Mouse (Mus musculus) kidney, embryonic 14.5 days (tissue): Measurements from ENCODE around the gene Cxcr4. TPM values are rescaled to one million over a fixed set of nuclear protein-coding genes. Genes with fewer than 3 reads are reported as not detected.

ENCODE experiments used
- ATAC-seq: fragments of 200-750 bp; cut with Nextera tagmentation; 2 replicates; pipeline ENCODE4 v1.8.0; 2017; ENCODE audit warnings: moderate number of reproducible peaks, mild to moderate bottlenecking, moderate TSS enrichment, moderate library complexity; ENCODE audit not compliant: low FRiP score, low TSS enrichment
- H3K27ac ChIP-seq: fragments of 300-500 bp; sonication (generic); 2 replicates; pipeline ENCODE4 v1.5.1; 2014; ENCODE audit warnings: low read depth, mild to moderate bottlenecking, low read length, moderate library complexity, mixed read lengths
- H3K27me3 ChIP-seq: fragments of 300-500 bp; sonication (generic); 2 replicates; pipeline ENCODE4 v1.6.1; 2014; ENCODE audit warnings: mild to moderate bottlenecking, low read length; ENCODE audit not compliant: control insufficient read depth, insufficient read depth
- H3K36me3 ChIP-seq: fragments of 300-500 bp; sonication (generic); 2 replicates; pipeline ENCODE4 v1.6.1; 2014; ENCODE audit warnings: low read length, mixed read lengths; ENCODE audit not compliant: control insufficient read depth, insufficient read depth
- H3K4me1 ChIP-seq: fragments of 300-500 bp; sonication (generic); 2 replicates; pipeline ENCODE4 v1.6.1; 2014; ENCODE audit warnings: low read length, mixed read lengths; ENCODE audit not compliant: control insufficient read depth, insufficient read depth
- H3K4me2 ChIP-seq: fragments of 300-500 bp; sonication (generic); replicated peaks from 2 replicates; pipeline ENCODE4 v1.6.1; 2014; ENCODE audit warnings: low read depth, mild to moderate bottlenecking, low read length
- H3K4me3 ChIP-seq: fragments of 300-500 bp; sonication (generic); 2 replicates; pipeline ENCODE4 v1.5.1; 2014; ENCODE audit warnings: mild to moderate bottlenecking, low read length
- H3K9ac ChIP-seq: fragments of 300-500 bp; sonication (generic); 2 replicates; pipeline ENCODE4 v1.6.1; 2014; ENCODE audit warnings: low read depth, mild to moderate bottlenecking, low read length, moderate library complexity
- H3K9me3 ChIP-seq: fragments of 300-500 bp; sonication (generic); 2 replicates; pipeline ENCODE4 v1.6.1; 2016; ENCODE audit warnings: low read length; ENCODE audit not compliant: control insufficient read depth
- WGBS: fragments of 180-500 bp; shearing (Covaris S2); extraction: QIAGEN DNeasy Blood & Tissue Kit; methylation state at CpG from one replicate; pipeline ENCODE4 v1.1.7; 2014; 5-methylcytosine and 5-hydroxymethylcytosine counted together
- polyA plus RNA-seq: library from polyadenylated mRNA; unstranded; fragments of >200 nt; fragmentation: Nextera tagmentation; extraction: Ambion mirVana; gene quantifications from 2 replicates; pipeline ENCODE4 v1.2.1, GENCODE M21; 2014

Gene Cxcr4
- 10.7 and 13.8 TPM in 2 replicates for polyA plus RNA-seq

DNA sequence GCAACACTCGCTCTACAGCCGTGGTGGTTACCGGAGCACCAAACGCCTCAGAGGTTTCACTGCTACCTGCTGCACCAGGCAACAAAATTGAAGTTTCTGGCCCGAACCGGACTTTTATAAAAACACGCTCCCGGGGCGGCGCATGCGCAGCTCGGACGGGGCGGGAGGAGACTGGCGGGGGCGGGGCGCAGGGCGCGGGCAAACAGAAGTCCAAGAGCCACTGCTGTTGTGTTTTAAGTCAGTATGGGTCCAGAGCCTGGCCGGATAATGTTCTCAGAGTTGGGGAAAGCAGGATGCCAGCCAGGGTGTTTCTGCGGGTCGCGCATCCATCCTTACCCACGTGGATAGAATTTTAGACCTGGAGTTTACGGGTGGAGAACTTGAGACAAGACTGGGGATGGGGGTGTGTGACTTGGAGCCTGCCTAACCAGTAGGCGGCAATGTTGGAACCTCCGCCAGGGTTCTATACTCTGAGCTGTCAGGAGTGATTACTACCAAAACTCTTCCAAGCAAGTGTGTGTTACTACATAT, at the start of gene Cxcr4:
Gene Cxcr4, minus strand, starts transcription at position 83 of the 531 bp plus-strand sequence.
- peak within 1 kb of the TSS; percentile 67 for H3K4me3 ChIP-seq
- peak within 1 kb of the TSS; percentile 85 for H3K4me2 ChIP-seq
- WGBS = under 1% methylated on average over 27 of the region's 27 CpGs
- peak within 1 kb of the TSS; percentile 59; the same call in 1 of the 2 replicates for H3K27ac ChIP-seq
- peaks cover 17% of the 10 kb centered on the region; the same call in 1 of the 2 replicates for H3K36me3 ChIP-seq
- H3K9ac ChIP-seq = peak within 1 kb of the TSS; percentile 70
- ATAC-seq = peak; percentile 81
- no peaks in the 10 kb centered on the region for H3K27me3 ChIP-seq
- peaks cover 11% of the 10 kb centered on the region; the same call in 1 of the 2 replicates for H3K4me1 ChIP-seq
- no peaks in the 10 kb centered on the region for H3K9me3 ChIP-seq

DNA sequence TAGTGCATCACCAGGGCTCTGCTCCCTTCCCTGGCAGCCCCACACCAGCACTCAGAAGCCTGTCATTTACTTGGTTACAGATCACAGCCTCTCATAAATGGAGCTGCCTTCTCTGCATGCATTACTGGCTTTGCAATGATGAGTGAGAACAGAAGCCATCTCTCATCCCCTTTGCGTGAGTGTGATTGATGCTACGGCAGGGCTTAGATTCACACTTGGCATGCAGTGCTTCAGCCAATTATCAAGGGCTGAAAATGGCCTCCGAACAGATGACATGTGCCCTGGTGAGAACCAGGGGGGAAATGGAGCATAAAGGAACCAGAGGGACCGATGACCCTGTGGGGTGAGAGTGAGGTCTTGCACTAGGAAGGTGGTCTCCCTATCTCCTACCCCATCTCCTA, 47.6 kb upstream of the Cxcr4 start:
- Histone ChIP-seq H3K36me3 (no peaks in the 10 kb centered on the region), H3K9ac (no peak overlapping the region), H3K9me3 (no peaks in the 10 kb centered on the region), H3K27ac (no peak overlapping the region), H3K4me3 (no peak overlapping the region), H3K27me3 (no peaks in the 10 kb centered on the region), H3K4me2 (no peak overlapping the region), H3K4me1 (peaks cover 14% of the 10 kb centered on the region; the same call in 1 of the 2 replicates)
- 19% methylated on average over 4 of the region's 4 CpGs for WGBS
- ATAC-seq = 0 out of 2 replicates have a peak, but pooled peaks have one; percentile 13

DNA sequence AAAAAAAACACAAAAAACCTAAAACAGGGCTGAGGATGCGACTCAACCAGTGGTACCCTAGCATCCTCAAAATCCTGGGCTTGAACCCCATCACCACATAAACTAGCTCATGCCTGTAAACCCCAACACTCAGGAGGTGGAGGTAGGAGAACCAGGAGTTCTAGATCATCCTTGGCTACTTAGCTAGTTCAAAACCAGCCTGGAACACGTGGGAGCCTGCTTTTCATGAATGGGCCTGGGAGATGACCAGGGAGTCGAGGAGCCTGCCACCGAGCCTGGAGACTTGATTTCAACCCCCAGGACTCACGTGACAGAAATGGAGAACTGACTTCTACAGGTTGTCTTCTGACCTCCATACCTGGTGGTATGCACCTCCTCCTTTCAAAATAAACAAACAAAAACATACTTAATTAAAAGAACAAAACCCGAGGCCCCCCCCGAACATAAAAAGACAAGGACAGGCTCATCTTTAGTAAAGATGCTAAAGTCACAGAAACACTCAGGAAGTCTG, 45.2 kb upstream of the Cxcr4 start:
- Histone ChIP-seq H3K4me1 (no peaks in the 10 kb centered on the region; the same call in 1 of the 2 replicates), H3K36me3 (no peaks in the 10 kb centered on the region), H3K9ac (no peak overlapping the region), H3K9me3 (no peaks in the 10 kb centered on the region), H3K4me2 (no peak overlapping the region), H3K27ac (no peak overlapping the region), H3K4me3 (no peak overlapping the region), H3K27me3 (no peaks in the 10 kb centered on the region)
- ATAC-seq = no peak
- WGBS = 80% methylated on average over 7 of the region's 7 CpGs

DNA sequence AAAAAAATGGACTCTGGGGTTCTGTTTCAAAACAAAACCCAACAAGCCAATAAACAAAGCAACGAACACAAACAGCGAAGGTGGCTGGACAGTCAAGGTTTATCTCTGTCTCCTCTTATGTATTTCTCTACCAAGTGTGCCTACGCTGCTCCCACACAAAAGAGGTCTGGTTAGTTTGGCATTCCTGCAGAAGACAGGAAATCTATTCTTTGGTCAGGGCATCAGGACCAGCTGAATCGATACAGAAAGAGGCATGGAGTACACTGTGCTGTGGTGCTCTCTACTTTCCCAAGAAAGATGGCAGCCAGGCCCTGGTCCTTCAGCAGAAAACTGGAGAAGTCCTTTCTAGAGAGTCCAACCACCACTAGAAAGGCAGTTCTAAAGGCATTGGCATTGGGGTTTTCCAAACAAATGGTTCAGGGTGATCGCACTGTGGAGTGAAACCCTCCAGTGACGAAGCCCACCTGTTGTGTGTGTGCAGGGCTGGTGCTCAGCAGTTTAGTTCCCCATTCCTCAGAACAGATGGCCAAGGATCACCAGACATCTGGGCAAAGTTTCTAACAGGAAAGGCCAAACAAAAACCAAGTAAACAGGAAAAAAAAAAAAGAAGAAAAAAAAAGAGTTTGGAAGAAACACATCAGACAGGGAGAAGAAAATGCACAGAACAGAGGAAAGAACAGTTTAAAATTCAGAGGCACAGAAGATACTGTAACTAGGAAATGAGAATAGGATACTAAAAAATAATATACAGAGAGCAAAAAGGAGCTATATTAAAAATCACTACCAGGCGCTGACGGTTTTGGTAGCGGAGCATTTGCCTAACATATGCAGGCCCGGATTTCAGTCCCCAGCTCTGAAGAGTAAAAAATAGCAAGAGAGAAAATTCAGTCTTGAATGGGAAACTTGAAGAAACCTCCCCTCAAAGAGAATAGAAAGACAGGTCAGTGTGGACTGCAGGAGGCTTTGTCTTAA, 44.5 kb upstream of the Cxcr4 start:
- Histone ChIP-seq H3K9ac (no peak overlapping the region), H3K27ac (no peak overlapping the region), H3K4me1 (no peaks in the 10 kb centered on the region; the same call in 1 of the 2 replicates), H3K4me2 (no peak overlapping the region), H3K4me3 (no peak overlapping the region), H3K27me3 (no peaks in the 10 kb centered on the region), H3K9me3 (no peaks in the 10 kb centered on the region), H3K36me3 (no peaks in the 10 kb centered on the region)
- 82% methylated on average over 10 of the region's 10 CpGs for WGBS
- no peak for ATAC-seq

DNA sequence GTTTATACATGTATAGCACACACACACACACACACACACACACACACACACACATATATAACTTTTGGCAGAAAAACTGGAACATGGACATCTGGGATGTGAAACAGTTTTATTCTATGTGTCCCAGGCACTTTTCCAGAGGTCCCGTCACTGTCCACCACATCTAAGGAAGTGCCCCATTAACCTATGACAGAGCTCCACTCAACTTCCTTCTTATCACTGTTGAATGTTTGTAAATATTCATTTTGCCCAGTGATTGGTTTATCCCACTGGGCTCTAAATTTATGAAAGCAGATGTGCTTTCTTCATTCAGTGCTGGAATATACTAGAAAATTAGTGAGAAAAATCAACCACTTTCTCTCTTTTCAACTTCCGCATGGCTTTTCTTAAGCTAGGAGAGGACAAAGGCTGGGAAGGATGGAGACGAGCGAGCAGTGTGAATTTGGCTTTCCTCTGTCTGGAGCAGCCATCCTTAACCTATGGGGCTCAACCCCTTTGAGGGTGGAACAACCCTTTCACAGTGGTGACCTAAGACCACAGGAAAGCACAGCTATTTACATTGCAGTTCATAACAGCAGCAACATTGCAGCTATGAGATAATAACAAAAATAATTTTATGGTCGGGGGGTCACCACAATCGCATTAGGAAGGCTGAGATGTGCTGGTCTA, 41.8 kb upstream of the Cxcr4 start:
- peak; percentile 20; the same call in 1 of the 2 replicates for ATAC-seq
- H3K27me3 ChIP-seq = no peaks in the 10 kb centered on the region
- H3K9me3 ChIP-seq = no peaks in the 10 kb centered on the region
- H3K4me1 ChIP-seq = no peaks in the 10 kb centered on the region
- no peak overlapping the region for H3K4me2 ChIP-seq
- 69% methylated on average over 6 of the region's 6 CpGs for WGBS
- no peak overlapping the region for H3K9ac ChIP-seq
- no peak overlapping the region for H3K4me3 ChIP-seq
- no peak overlapping the region for H3K27ac ChIP-seq
- H3K36me3 ChIP-seq = no peaks in the 10 kb centered on the region

DNA sequence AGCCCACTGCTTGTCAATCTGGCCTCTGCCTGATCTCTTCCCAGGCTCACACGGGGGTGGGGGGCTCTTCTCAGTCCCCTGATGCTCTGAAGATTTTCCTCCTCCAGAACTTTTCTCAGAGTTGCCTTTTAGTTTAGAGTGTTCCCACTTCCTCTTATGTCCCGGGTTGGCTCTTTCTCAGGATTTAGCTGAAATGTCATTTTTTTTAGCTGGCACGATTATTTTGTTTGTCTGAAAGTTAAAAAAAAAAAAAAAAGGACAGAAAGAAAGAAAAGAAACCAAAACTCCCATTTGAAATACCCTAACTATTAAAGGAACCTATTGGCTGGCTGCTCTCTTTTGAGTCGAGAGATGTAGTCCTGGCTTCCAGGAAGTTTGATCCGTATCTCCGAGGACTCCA, 40.4 kb upstream of the Cxcr4 start:
- WGBS = 71% methylated on average over 6 of the region's 6 CpGs
- no peak overlapping the region for H3K4me2 ChIP-seq
- no peak for ATAC-seq
- H3K9me3 ChIP-seq = no peaks in the 10 kb centered on the region
- H3K27me3 ChIP-seq = no peaks in the 10 kb centered on the region
- no peak overlapping the region for H3K27ac ChIP-seq
- H3K36me3 ChIP-seq = no peaks in the 10 kb centered on the region
- H3K4me1 ChIP-seq = no peaks in the 10 kb centered on the region
- H3K4me3 ChIP-seq = no peak overlapping the region
- no peak overlapping the region for H3K9ac ChIP-seq

DNA sequence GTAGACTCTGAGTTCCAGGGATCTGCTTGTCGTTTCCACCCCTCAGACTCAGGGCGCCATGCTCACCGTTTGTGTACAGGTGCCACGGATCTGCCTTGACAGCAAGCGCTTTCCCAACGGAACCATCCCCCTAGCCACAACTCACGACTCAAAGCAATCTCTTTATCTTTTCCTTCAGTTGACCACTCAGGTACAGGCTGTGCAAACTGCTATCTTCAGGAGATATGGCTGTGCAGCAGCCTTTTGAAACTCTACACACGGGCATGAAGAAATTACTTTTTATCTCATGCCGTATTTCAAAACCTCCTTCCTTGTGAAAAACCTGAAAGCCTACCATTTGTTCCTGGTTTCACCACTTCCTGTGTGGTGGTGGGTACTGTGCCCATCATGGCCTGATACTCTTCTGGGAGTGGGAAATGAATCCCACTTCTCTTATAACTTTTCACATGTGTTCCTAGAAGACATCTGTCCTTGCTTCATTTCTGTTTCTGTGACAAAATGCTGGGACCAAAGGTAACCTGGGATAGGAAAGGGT, 34.1 kb upstream of the Cxcr4 start:
- no peak for ATAC-seq
- Histone ChIP-seq H3K9me3 (no peaks in the 10 kb centered on the region), H3K4me3 (no peak overlapping the region), H3K9ac (no peak overlapping the region), H3K4me1 (no peaks in the 10 kb centered on the region), H3K27ac (no peak overlapping the region), H3K27me3 (no peaks in the 10 kb centered on the region), H3K4me2 (no peak overlapping the region), H3K36me3 (no peaks in the 10 kb centered on the region)
- whole genome bisulfite sequencing = 83% methylated on average over 9 of the region's 9 CpGs

DNA sequence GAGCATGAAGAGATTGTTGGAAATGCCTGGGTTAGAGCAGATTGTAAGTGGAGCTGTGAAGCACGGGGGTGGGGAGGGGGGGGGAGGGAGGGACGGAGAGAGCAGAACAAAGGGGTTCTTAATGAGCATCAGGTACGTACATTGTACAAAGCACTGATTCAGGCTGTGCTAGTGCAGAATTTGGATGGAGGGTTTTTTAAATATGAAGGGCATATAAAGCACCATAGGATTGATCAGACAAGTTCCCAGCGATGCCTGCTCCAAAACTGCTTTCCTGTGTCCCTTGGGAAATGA, 31.4 kb upstream of the Cxcr4 start:
- WGBS = 50% methylated on average over 4 of the region's 4 CpGs
- Histone ChIP-seq H3K27me3 (no peaks in the 10 kb centered on the region), H3K36me3 (no peaks in the 10 kb centered on the region), H3K4me2 (no peak overlapping the region), H3K4me3 (no peak overlapping the region), H3K27ac (no peak overlapping the region), H3K9me3 (no peaks in the 10 kb centered on the region), H3K9ac (no peak overlapping the region), H3K4me1 (no peaks in the 10 kb centered on the region)
- ATAC-seq = no peak
